Mouse (Mus musculus) E14TG2a.4 (cell line): ENCODE results near the gene Specc1l.

Experiments
- CTCF ChIP-seq: conservative IDR thresholded peaks from 2 replicates; pipeline ENCODE4 v1.5.1; 2014; ENCODE audit warnings: low read length
- NANOG ChIP-seq: IDR thresholded peaks from 2 replicates; pipeline ENCODE4 v1.6.1; 2014; ENCODE audit warnings: borderline replicate concordance, low read length, mixed read lengths

GRCm38 (mm10) chr10:75255091-75255490, 43.2 kb downstream of the Specc1l start:
- TF ChIP-seq CTCF, result peak; percentile 28
- no peak for TF ChIP-seq NANOG
